Mouse (Mus musculus): Measurements from ENCODE around the gene Ackr3.

DNA sequence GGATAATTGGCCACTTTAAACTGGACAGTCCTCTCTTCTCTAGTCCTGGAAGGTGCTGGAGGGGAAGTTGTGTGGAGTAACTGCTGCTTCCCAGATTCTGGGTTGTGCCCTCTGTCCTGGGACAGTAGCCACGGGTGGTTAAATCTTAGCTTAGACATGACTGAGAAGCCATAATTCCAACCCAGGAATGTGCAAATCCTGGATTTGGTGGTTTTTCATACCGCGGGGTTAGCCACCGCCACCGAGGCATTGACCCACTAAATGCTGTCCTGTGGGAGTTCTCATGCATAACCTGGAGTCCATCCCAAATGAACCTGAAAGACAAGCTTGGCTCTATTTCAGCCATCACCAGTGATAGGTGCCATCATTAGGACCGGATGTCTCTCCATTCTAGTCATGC is 8.6 kb downstream of the Ackr3 start:
- TF ChIP-seq CTCF (IDR thresholded peaks at IDR 0.05; ENCODE audit: low read depth), result no peak
- TF ChIP-seq EP300 (optimal IDR thresholded peaks at IDR 0.05), result no peak
